Mouse (Mus musculus) layer of hippocampus, postnatal 25 days (tissue): ENCODE results near the gene Ubr7. TPM values are rescaled to one million over a fixed set of nuclear protein-coding genes. Genes with fewer than 3 reads are reported as not detected.

ENCODE experiments used
- DNase-seq, 2 experiments: peaks; one replicate each; pipeline ENCODE4 v3.0.0; 2022; ENCODE audit warnings: mixed read lengths in 2 of 2, low spot score in 1 of 2; ENCODE audit errors: extremely low spot score in 1 of 2
- total RNA-seq, 2 experiments: library from RNA; stranded (reverse); gene quantifications; 2 replicates each; pipeline ENCODE4 v1.2.3; 2021

The Ubr7 gene
- total RNA-seq, 2 experiments from 2014 or later, result 31.0 to 33.6 TPM

DNA sequence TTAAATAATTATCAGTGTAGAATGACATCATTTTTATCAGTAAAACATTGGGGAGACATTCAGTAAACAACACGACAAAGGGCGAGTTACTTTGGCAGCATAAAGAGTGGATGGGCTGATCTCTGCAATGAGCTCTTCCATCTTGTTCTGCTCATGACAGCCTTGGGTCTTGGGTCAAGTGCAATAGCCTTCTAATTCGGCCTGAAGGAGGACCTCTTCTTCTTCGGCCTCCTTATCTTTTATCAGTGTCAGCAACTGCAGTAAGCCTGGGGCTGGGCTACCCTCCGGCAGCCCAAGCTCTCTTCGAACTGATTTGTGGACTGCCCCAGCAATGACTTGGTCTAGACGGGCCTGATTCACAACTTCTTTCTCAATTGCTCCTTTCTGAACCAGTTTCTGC lies 15.7 kb upstream of the Ubr7 start:
- no peak for DNase-seq

DNA sequence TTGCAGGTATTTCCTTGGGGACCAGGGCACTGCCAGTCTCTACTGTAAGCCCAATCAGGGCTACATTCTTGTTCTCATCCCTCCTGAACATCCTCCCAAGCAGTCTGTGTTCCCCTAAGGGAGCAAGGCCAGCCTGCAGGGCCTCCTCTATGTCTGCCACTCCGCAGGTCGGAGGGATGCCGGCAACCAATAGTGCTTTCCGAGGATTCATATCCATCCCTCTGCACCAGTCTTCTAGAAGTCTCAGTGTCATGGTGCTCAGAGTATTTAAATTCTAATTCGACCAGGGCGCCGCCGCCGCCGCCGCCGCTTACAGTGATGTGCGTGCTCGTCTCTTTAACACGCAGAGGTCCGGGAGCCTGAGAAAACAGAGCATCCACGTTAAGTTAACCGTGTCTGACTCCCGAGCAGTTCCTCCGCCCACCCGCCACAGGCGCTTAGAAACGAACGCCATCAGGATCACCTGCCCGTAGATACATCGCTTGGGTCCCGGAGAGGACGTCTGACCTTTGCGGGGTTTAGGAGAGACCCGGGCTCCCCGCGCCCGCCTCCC lies 14.7 kb upstream of the Ubr7 start:
- DNase-seq, result no peak

DNA sequence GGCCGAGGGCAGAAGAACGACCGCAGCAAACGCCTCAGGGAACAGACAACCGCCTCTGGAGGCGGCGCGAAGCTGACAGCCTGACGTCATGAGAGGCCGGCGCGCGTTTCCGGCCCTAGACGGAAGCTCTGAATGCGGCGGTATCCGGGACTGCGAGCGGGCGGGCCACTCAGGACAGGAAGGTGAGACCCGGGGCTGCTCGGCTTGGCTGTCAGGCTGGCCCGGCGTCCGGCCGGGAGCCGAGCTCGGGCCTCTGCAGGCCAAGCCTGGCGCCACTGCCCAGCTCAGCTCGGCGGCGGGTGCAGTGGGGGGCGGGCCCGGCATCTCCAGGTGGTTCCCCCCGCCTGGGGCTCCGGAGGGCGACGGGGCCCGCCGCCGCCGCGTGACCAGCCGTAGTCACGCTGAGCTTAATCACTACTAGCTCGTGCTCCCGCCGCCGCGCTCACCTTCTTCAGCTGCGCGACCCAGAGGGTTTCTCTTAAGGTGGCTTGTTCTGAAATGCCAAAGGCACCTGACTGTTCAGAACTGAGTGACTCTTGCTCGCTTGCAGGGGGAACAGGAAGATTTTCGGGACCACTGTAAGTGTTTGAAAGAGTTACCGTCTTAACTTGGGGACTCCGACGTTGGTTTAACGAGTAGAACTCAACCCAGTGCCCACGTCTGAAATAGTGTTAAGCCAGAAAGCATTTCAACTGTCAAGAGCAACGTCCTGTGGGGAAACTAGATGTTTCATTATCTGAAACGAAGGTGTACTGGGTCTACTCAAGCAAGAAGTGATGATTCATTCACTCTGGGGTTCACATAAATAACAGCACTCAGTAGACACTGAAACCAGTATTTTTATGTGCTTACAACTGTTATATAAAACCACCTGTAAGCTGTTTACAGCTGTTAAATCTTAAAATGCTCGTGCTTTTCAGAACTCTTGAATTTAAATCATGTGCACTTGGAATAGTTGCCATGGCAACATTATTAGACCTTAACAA lies 13.9 kb upstream of the Ubr7 start, which contains the start of the genes Moap1 and Tmem251:
Gene Moap1 (minus strand): TSS at position 73 of the 986 bp plus-strand sequence.
Gene Tmem251 (plus strand): TSS at position 174 of the 986 bp plus-strand sequence.
- peak; percentile 79 to 87 for DNase-seq

DNA sequence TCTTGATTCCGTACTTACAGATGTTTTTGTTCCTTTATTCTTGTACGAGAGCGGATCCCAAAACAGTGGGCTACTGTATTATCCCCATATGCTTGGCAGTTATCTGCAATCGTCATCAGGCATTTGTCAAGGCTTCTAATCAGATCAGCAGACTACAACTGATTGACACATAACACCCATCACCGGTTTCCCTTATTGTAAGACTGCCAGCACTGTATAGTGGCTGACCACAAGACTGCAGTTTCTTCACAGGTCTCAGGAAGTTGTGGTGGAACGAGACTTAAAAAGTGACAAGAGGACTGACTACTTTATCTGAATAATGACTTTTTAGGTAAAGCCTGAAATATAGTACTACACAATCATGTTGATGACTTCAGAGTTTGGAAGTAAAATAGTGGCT lies 12.9 kb upstream of the Ubr7 start:
- no peak for DNase-seq

DNA sequence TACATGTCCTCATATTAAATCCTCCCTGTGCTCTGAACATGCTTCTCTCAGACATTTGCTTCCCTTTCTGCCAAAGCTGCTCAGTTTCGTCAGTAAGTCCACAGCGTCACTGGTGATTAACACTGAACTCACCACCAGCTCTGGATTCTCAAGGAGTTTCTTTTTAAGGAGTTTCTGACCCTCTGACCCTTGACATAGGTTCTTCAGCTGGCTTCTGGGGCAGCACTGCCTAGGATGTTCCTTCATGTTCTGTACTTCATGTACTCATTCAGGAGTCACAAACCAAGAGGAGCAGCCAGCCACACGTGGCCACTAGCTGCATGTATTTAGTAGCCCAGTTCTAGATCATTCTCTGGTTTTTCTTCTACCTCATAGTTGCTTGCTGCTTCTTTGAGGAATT lies 9.5 kb upstream of the Ubr7 start:
- DNase-seq, result no peak

DNA sequence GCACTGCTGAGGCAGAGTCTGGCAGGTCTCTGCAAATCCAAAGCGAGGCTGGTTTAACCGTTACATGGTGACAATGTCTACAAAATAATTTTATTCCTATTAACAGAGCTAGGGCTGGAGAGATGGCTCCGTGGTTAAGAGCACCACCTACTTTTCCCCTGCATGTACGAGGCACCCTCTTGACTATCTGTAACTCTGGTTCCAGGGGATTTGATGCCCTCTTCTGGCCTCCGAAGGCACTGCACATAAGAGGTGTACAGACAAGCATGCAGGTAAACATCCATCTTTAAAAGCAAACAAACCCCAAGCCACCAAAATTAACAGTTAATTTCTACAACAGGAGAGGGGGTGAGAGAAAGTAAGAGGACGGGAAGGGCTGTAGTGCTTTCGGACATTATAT lies 1.5 kb upstream of the Ubr7 start:
- no peak for DNase-seq

DNA sequence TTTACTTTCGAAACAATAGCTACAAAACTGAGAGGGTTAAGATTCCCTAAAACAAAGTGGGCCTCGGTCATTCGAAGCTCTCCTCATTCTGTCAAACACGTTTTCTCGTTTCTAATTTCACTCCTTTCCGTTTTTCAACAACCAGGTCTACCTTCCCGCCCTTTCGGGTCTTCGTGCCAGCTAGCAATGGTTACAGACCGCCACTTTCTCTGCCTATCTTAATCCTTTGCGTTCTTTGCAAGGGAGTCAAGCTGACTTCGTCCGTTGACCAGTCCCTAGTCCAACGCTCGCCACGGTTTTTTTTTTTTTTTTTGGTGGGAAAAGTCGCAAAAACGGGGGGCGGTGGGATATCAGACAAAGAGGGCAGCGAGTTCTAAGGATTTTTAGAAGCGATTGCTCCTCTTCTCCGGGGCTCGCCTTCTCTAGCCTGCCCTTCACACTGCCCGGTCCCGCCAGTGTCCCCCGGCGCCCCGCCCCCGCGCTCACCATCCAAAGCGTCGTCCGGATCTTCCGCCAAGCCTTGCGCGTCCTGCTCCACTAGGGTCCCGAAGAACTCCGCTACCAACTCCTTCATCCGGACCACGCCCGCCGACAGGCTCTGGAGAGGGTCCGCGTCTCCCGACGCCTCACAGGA lies 595 bp upstream of the Ubr7 start:
- no peak for DNase-seq

DNA sequence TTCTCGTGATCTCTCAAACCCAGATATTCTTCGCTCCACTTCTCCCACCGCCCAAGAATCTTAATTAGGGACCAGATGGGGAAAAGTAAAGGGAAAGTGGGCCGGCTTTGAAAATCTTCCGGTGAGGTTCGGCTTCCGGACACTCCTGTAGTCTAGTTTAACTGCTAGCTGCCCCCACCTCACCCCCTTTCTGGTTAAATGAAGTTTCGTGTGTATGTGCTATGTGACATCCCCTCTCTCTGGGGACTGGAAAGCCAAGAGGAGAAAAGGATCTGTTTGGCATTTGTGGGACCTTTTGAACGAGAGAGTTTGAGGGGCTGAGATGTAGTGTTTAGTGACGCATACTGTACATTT lies 613 bp downstream of the Ubr7 start, which contains the start of gene Gm20604:
Gene Gm20604 (minus strand): TSS at position 270 of the 354 bp plus-strand sequence.
- DNase-seq, result no peak

DNA sequence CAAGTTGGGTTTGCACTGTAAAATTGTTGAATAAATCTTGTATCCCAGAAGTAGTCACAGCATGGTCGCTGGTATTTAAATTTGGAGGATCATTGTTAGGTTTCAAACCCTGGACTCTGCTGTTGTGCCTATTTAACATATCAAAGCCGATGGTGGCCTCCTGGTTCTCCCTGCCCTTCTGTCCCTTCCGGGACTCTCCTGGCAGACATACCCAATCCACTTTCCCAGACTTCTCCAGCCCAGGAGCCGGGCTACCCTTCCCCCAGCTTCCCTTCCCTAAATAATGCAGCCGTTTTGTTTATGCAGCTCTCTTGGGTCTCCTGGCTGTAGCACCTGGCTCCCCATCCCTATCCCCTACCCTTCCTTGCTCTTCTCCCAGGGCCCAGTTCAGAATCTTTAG lies 1.2 kb downstream of the Ubr7 start:
- DNase-seq, result no peak

DNA sequence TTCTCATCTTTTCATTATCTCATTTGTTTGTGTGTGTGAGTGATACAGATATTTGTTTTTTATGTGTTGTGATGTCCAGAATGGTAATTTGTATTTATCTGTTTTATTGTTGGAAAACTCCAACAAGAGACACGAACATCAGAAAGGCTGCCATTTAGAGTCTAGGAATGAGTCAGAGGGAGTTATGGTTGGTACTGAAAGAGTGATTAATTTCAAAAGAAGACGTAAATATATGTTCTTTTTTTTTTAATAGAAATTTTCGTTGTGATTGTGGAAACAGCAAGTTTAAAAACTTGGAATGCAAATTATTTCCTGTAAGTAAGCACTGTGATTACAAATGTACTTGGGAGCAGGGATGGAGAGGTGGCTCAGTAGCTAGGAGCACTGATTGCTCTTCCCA lies 3.9 kb downstream of the Ubr7 start:
- DNase-seq, result no peak

DNA sequence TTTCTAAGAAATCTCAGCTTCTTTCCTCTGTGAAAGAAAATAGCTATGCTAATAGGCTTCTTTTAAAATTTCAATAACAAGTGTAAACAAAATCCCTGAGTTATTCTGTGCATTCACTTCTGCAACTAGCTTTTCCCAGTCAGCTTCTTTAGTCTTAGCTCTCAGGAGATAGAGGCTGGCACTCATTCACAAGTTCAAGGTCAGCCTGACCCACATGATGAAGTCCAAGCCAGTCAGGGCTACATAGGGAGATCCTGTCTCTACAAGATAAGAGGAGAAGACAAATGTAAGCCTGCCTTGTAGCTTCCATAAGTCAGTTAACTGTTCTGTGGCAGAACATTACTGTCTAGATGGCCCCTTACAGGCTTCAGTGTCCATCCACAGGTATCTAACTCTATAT lies 5.9 kb downstream of the Ubr7 start:
- no peak for DNase-seq

DNA sequence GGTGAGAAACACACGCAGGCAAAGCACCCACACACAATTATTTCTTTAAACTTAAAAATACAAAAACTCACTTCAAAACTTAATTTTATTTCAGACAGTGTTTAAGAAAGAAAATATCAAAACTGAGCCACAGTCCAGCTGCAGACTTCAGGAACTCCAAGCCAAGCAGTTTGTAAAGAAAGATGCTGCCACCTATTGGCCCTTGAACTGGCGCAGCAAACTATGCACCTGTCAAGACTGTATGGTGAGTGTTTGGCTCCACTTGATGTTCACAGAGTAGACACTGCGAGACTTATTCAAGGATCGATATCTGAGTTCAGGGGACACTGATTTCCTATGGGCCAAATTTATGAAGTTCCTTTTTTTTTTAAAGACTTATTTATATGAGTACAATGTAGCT lies 11.2 kb downstream of the Ubr7 start:
- no peak for DNase-seq

DNA sequence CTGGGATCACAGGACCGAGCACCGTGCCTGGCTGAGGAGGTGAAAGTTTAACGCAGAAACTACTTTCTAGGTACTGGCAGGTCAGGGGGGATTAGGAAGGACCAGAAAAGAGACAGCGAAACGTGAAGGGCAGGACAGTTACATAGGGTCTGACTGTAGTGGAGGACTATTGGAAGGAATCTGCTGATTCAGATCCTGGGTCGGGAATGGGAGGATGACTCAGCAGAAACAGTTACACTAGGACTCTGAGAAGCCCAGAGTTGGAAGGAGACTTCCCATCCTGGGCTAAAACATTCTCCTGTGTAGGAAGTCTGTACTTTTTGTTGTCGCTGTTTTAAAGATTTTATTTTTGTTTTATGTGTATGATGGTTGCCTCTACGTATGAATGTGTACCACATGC lies 13.8 kb downstream of the Ubr7 start:
- no peak for DNase-seq

DNA sequence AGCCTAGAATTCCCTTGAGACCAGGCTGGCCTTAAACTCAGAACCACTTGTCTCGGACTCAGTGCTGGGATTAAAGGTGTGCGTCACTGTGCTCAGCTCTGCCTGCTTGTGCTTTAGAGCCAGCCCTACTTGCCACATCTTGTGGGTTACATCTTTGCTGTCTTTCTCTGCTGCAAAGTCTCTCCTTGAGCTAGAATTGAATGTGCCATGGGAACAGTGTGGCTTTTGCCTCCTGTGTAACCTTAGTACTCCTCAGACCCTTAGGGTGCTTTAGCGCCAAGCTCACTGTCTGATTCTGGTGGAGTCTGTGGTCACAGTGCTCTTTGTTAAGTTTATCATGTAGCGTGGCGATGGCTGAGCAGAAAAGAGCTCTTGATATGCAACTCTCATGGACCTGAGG lies 14.9 kb downstream of the Ubr7 start:
- DNase-seq, result no peak

DNA sequence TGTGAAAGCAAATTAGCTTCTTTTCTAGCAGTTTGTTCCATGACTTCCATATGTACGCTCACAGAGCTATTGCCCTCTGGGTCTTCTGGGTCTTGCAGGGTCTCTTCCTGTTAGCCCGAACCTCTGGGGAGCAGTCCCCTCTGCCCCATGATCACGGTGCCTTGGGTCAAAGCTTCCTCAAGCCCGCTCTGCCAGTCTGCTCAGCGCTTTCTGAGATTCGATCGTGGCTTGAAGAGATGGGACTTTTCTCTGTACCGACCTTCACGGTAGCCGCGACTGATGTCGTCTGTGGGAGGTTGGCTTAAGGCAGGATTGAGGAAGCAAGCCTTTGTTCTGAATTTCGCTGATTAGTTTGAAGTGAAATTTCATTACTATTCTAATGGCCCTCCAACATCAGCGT lies 18.3 kb downstream of the Ubr7 start:
- no peak for DNase-seq

DNA sequence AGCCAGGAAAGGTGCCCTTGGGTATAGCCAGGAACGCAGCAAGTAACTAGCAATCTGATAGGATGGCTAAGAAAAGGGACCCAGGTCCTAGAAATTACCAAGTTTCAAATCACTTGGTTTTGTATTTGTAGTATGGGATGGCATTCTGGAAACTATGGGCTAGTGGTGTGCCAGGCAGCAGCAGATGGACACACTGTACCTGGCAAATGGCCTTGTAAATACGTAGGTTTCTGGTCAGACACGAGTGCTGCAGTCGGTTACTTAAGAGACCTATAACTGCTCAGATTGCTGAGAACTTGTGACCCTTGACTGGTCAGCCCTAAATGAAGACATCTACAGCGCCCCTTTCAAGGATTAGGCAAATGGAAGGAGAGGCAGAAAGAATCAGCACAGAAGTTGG lies 20.4 kb downstream of the Ubr7 start:
- no peak for DNase-seq

DNA sequence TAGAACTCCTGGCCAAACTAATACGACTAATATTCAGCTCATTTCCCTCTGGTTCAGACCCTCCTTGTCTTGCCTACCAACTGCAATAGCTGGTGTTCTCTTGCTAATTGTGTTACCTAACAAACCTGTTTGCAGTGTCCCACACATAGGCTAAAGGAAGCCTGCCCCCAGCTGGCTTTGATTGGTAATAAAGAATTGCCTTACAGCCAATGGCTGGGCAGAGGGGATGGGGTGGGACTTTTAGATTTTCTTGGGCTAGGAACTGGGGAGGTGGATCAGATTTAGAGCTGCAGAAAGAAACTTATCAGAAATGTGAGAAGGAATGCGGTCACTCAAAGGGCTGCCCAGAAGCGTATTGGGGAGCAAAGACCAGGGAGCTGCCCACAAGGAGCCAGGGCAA lies 21.7 kb downstream of the Ubr7 start:
- no peak for DNase-seq

DNA sequence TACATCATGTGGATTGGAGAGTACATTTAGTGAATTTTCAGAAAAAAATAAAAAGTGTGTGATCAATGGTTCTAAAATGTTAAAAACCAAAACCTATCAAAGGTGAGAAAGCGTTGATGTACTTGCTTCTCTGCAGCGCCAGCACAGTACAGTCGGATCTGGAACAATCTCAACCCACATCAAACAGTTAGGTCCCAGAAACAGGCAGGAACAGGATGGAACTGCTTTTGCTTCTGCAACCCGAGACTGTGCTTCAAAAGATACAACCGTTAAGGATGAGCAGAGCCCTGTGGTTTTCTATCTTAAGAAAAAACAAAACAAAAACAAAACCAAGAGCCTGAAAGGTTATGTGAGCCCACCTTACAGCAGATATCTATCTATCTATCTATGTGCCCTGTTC lies 25.1 kb downstream of the Ubr7 start:
- no peak for DNase-seq

DNA sequence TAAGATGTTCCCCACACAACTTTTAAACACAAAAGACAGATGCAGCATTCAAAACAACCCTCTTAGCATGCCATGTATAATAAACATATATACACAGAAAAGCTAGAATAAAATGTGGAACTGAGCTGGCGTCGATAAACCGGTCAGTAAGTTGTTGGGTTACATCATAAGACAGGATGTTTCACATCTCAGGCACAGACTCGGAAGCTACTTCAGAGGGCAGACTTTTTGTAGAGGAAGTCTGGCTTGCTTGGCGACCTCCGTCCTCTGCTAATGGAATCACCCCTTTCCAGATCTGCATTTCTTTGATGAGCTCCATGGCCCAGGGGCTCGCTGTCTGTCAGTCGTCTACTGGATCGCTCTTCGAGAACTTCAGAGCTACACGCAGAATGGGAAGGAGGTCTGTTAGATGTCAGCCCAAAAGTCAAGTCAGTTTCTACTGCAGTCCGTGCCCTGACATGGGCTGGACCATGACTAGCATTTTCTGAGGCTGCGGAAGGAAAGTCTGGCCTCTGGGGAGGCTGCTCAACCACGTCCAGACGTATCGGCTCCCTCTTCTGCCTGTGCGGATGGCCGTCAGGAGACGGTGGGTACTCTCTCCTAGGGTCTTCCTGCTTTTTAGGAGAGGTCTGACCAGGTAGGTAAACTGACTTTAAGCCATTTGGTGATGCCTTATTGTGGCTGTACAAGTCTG lies 27.3 kb downstream of the Ubr7 start:
- no peak for DNase-seq

DNA sequence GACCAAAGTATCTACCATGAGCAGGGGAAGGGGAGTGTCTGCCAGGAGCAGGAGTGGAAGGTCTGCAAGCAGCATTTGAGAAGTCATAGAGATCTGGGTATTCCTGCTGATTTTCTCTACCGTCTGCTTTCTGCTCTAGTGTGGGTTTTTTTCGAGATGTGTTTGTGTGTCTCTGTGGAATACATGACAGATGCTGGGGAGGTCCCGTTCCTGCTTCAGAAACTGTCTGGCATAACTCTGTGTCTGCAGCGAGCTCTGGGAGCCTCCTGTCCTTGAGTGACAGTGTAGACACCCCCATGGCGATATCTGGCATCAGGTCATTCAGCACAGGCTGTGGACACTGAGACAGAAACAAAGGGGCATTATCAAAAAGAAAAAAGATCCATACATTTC lies 27.8 kb downstream of the Ubr7 start:
- DNase-seq, result no peak

DNA sequence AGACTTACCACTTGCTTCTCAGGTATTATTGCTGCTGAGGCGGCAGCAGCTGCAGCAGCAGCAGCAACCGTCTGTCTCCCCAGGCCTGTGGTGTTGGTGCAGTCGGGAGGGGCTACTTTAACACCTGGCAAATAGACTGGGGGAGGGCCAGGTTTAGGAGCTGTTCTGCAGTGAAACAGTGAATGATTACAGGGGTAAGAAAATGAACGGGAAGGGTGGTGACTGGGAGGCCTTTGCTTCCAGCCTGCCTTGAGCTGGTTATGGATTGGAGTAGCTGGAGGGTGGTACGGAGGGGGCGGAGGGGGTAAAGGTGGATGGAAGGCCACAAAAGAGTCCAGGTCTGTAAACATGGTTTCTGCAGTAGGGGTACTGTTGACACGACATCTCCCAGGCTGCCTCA lies 30.2 kb downstream of the Ubr7 start:
- DNase-seq, result no peak
